Mouse (Mus musculus): ENCODE measurements around the gene Disp3. TPM values are rescaled to one million over a fixed set of nuclear protein-coding genes. Genes with fewer than 3 reads are reported as not detected.
A peak's percentile ranks its signal among the peaks of the same experiment; 100 is the strongest.

The Disp3 gene
- polyA plus RNA-seq, 1 experiment from 2014 or later: 0.28 TPM

GRCm38 (mm10) chr4:148214460-148215136 is 73.2 kb downstream of the Disp3 start:
- no peak for ATAC-seq
- Histone ChIP-seq H3K9ac (ENCODE audit: low read depth, low read length) (no peak overlapping the region), H3K4me1 (ENCODE audit: control insufficient read depth, insufficient read depth, low read length) (no peaks in the 10 kb centered on the region), H3K9me3 (ENCODE audit: control insufficient read depth, low read length) (no peaks in the 10 kb centered on the region), H3K4me3 (ENCODE audit: low read length) (no peak overlapping the region), H3K27ac (ENCODE audit: low read length) (no peak overlapping the region), H3K4me2 (ENCODE audit: low read depth, low read length) (no peak overlapping the region), H3K27me3 (replicated peaks; ENCODE audit: control insufficient read depth, insufficient read depth, low read length) (0 out of 2 replicates have a peak, but pooled peaks cover 4% of the 10 kb centered on the region), H3K36me3 (ENCODE audit: control insufficient read depth, insufficient read depth, low read length) (no peaks in the 10 kb centered on the region)
- 53% methylated on average over 5 of the region's 5 CpGs for WGBS

DNA sequence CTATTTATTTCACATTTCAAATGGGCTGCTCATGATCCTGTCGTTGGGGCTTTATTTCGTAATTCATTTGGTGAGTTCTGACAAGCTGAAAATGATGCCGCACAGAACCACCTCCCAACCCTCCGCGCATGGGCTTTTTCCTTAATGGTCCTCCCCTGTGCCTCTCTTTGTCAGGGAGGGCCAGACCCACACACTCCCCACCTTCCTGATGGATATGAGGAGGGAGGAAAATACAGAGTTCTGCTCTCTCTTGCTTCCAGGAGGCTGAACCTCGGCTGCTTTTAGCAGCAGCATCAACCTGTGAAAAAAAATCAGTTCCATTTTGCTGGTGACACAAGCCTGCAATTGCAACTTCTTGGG is 82.9 kb downstream of the Disp3 start:
- Histone ChIP-seq H3K4me1 (ENCODE audit: control insufficient read depth, insufficient read depth, low read length) (no peaks in the 10 kb centered on the region), H3K36me3 (ENCODE audit: control insufficient read depth, insufficient read depth, low read length) (no peaks in the 10 kb centered on the region), H3K27me3 (replicated peaks; ENCODE audit: control insufficient read depth, insufficient read depth, low read length) (no peaks in the 10 kb centered on the region), H3K4me2 (ENCODE audit: low read depth, low read length) (no peak overlapping the region), H3K27ac (ENCODE audit: low read length) (no peak overlapping the region), H3K9me3 (ENCODE audit: control insufficient read depth, low read length) (peaks cover 5% of the 10 kb centered on the region; the same call in 1 of the 2 replicates), H3K9ac (ENCODE audit: low read depth, low read length) (no peak overlapping the region), H3K4me3 (ENCODE audit: low read length) (no peak overlapping the region)
- 60% methylated on average over 6 of the region's 6 CpGs for WGBS
- no peak for ATAC-seq

- Histone ChIP-seq H3K4me1 (ENCODE audit: control insufficient read depth, insufficient read depth, low read length) (no peaks in the 10 kb centered on the region), H3K36me3 (ENCODE audit: control insufficient read depth, insufficient read depth, low read length) (no peaks in the 10 kb centered on the region), H3K4me3 (ENCODE audit: low read length) (no peak overlapping the region), H3K27ac (ENCODE audit: low read length) (no peak overlapping the region), H3K9me3 (ENCODE audit: control insufficient read depth, low read length) (peaks cover 5% of the 10 kb centered on the region; the same call in 1 of the 2 replicates), H3K9ac (ENCODE audit: low read depth, low read length) (no peak overlapping the region), H3K27me3 (replicated peaks; ENCODE audit: control insufficient read depth, insufficient read depth, low read length) (no peaks in the 10 kb centered on the region; the same call in 1 of the 2 replicates), H3K4me2 (ENCODE audit: low read depth, low read length) (no peak overlapping the region)
- WGBS: 67% methylated on average over 15 of the region's 15 CpGs
- peak; percentile 74 for ATAC-seq
Observed at GRCm38 (mm10) chr4:148204061-148204872, 83.5 kb downstream of the Disp3 start.

DNA sequence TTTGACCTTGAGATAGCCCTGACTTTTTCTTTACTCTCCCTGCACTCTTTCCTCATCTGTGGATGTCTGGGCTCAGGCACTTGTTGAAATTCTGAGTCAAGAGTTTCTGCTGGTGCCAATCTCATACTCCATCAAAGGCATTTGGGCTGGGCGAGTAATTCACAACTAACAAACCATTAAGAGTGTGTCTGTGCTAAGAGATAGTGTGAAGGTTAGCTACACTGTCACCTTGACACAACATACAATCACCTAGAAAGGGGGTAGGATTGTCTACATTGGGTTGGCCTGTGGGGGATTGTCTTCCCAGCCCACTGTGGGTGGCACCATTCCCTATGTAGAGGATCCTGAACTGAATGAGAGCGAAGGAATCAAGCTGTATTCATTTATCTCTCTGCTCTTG is 84.2 kb downstream of the Disp3 start:
- H3K9me3 ChIP-seq (ENCODE audit: control insufficient read depth, low read length): peaks cover 5% of the 10 kb centered on the region; the same call in 1 of the 2 replicates
- H3K4me3 ChIP-seq (ENCODE audit: low read length): no peak overlapping the region
- H3K27ac ChIP-seq (ENCODE audit: low read length): no peak overlapping the region
- no peaks in the 10 kb centered on the region for H3K36me3 ChIP-seq (ENCODE audit: control insufficient read depth, insufficient read depth, low read length)
- no peak overlapping the region for H3K9ac ChIP-seq (ENCODE audit: low read depth, low read length)
- no peak overlapping the region for H3K4me2 ChIP-seq (ENCODE audit: low read depth, low read length)
- WGBS: 85% methylated on average over 2 of the region's 2 CpGs
- H3K27me3 ChIP-seq (replicated peaks; ENCODE audit: control insufficient read depth, insufficient read depth, low read length): peaks cover 3% of the 10 kb centered on the region; the same call in 1 of the 2 replicates
- ATAC-seq: no peak
- H3K4me1 ChIP-seq (ENCODE audit: control insufficient read depth, insufficient read depth, low read length): no peaks in the 10 kb centered on the region

GRCm38 (mm10) chr4:148198721-148199120 is 89.0 kb downstream of the Disp3 start:
- 57% methylated on average over 10 of the region's 10 CpGs for WGBS
- no peak overlapping the region for H3K27ac ChIP-seq (ENCODE audit: low read length)
- peaks cover 3% of the 10 kb centered on the region; the same call in 1 of the 2 replicates for H3K27me3 ChIP-seq (replicated peaks; ENCODE audit: control insufficient read depth, insufficient read depth, low read length)
- no peak overlapping the region for H3K4me3 ChIP-seq (ENCODE audit: low read length)
- H3K9me3 ChIP-seq (ENCODE audit: control insufficient read depth, low read length): peaks cover 3% of the 10 kb centered on the region; the same call in 1 of the 2 replicates
- no peaks in the 10 kb centered on the region for H3K36me3 ChIP-seq (ENCODE audit: control insufficient read depth, insufficient read depth, low read length)
- no peak overlapping the region for H3K9ac ChIP-seq (ENCODE audit: low read depth, low read length)
- no peaks in the 10 kb centered on the region for H3K4me1 ChIP-seq (ENCODE audit: control insufficient read depth, insufficient read depth, low read length)
- H3K4me2 ChIP-seq (ENCODE audit: low read depth, low read length): no peak overlapping the region
- no peak for ATAC-seq

- H3K4me1 ChIP-seq (ENCODE audit: control insufficient read depth, insufficient read depth, low read length): no peaks in the 10 kb centered on the region
- H3K9me3 ChIP-seq (ENCODE audit: control insufficient read depth, low read length): no peaks in the 10 kb centered on the region
- H3K27ac ChIP-seq (ENCODE audit: low read length): no peak overlapping the region
- no peak overlapping the region for H3K4me3 ChIP-seq (ENCODE audit: low read length)
- H3K27me3 ChIP-seq (replicated peaks; ENCODE audit: control insufficient read depth, insufficient read depth, low read length): peaks cover 6% of the 10 kb centered on the region; the same call in 1 of the 2 replicates
- H3K36me3 ChIP-seq (ENCODE audit: control insufficient read depth, insufficient read depth, low read length): no peaks in the 10 kb centered on the region
- H3K9ac ChIP-seq (ENCODE audit: low read depth, low read length): no peak overlapping the region
- H3K4me2 ChIP-seq (ENCODE audit: low read depth, low read length): no peak overlapping the region
- ATAC-seq: no peak
Observed at GRCm38 (mm10) chr4:148194400-148194799, 93.4 kb downstream of the Disp3 start.

- H3K9me3 ChIP-seq (ENCODE audit: control insufficient read depth, low read length): no peaks in the 10 kb centered on the region
- H3K4me1 ChIP-seq (ENCODE audit: control insufficient read depth, insufficient read depth, low read length): no peaks in the 10 kb centered on the region
- no peak overlapping the region for H3K27ac ChIP-seq (ENCODE audit: low read length)
- H3K4me2 ChIP-seq (ENCODE audit: low read depth, low read length): no peak overlapping the region
- no peak overlapping the region for H3K9ac ChIP-seq (ENCODE audit: low read depth, low read length)
- H3K4me3 ChIP-seq (ENCODE audit: low read length): no peak overlapping the region
- 26% methylated on average over 11 of the region's 11 CpGs for WGBS
- ATAC-seq: no peak
- no peaks in the 10 kb centered on the region for H3K36me3 ChIP-seq (ENCODE audit: control insufficient read depth, insufficient read depth, low read length)
- 0 out of 2 replicates have a peak, but pooled peaks cover 3% of the 10 kb centered on the region for H3K27me3 ChIP-seq (replicated peaks; ENCODE audit: control insufficient read depth, insufficient read depth, low read length)
Observed at GRCm38 (mm10) chr4:148192707-148193245, 95.0 kb downstream of the Disp3 start.

Other genes starting within 250 kb of the Disp3 start
- gene Clcn6, start 249.1 kb downstream of the Disp3 start, polyA plus RNA-seq (2015; fragmentation: Nextera tagmentation; extraction: Ambion mirVana): 4.5 TPM in 2 replicates
- gene Mthfr, start 248.9 kb downstream of the Disp3 start, polyA plus RNA-seq (2015; fragmentation: Nextera tagmentation; extraction: Ambion mirVana): 14.3 and 19.4 TPM in 2 replicates
- 19.6 and 22.2 TPM in 2 replicates for gene Agtrap, start 199.9 kb downstream of the Disp3 start, polyA plus RNA-seq (2015; fragmentation: Nextera tagmentation; extraction: Ambion mirVana)
- 29.3 and 30.1 TPM in 2 replicates for gene Mad2l2, start 157.6 kb downstream of the Disp3 start, polyA plus RNA-seq (2015; fragmentation: Nextera tagmentation; extraction: Ambion mirVana)
- gene Draxin, start 157.3 kb downstream of the Disp3 start, polyA plus RNA-seq (2015; fragmentation: Nextera tagmentation; extraction: Ambion mirVana): 0.06 and 0.07 TPM in 2 replicates
- gene Fbxo6, start 135.8 kb downstream of the Disp3 start, polyA plus RNA-seq (2015; fragmentation: Nextera tagmentation; extraction: Ambion mirVana): 22.7 and 23.8 TPM in 2 replicates
- 6.8 and 7.3 TPM in 2 replicates for gene Fbxo44, start 127.5 kb downstream of the Disp3 start, polyA plus RNA-seq (2015; fragmentation: Nextera tagmentation; extraction: Ambion mirVana)
- gene Fbxo2, start 127.3 kb downstream of the Disp3 start, polyA plus RNA-seq (2015; fragmentation: Nextera tagmentation; extraction: Ambion mirVana): 0.34 and 0.64 TPM in 2 replicates
- gene Ubiad1, start 156.8 kb upstream of the Disp3 start, polyA plus RNA-seq (2015; fragmentation: Nextera tagmentation; extraction: Ambion mirVana): 23.6 and 24.6 TPM in 2 replicates
- gene Mtor, start 160.6 kb upstream of the Disp3 start, polyA plus RNA-seq (2015; fragmentation: Nextera tagmentation; extraction: Ambion mirVana): 9.2 and 10.9 TPM in 2 replicates
- 1.1 TPM in 2 replicates for gene Angptl7, start 212.5 kb upstream of the Disp3 start, polyA plus RNA-seq (2015; fragmentation: Nextera tagmentation; extraction: Ambion mirVana)